Mouse (Mus musculus) urinary bladder, postnatal 10 days (tissue): ENCODE results near the gene Cyb5b.

Source experiments
- DNase-seq: peaks from one replicate; pipeline ENCODE4 v3.0.0; 2022; ENCODE audit warnings: low spot score

Cyb5b gene

DNA sequence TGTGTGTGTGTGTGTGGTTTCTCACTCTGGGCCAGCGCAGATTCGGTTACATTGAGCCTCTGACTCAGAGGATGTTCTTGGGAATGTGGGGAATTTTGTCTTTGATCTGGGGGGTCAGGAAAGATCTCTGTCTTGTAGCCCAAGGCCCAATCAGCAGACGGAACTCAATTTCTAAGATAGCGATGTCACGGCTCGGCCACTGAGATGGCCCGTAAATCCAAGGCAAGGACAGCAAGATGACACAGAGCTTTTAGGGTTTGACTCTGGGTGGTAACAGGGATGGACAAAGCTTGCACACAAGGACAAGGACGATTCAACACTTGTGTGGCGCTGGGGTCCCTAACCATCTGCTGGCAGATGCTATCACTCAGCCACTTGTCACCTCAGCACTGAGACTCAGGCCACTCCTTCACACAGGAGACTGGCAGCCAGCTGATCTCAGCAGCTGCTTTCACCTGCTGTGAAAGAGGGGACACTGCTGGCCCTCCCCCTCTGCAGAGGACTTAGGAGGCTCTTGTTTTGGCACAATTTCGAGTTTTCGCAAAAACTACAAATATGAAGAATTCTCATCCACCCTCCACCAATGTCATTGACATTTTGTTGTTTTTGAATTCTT, 76.7 kb downstream of the Cyb5b start:
- DNase-seq: no peak

DNA sequence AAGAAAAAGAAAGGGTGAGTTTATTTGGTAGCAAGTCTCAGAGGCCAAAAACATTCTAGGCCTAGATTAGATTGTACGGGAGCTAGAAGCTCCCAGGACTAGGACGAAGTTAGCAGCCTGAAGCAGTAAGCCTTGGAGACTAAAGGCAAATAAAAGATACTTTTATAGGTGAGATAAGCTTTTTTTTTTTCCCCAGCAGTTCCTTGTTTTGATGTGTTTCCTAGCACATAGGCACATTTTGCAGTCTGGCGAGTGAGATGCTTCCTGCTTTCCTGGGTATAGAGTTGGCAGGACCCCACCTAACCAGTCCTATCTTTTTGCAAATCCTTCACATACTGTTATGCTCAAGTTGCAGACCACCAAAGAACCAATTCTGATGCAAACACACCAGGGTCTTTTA, 82.8 kb downstream of the Cyb5b start:
- DNase-seq: no peak

DNA sequence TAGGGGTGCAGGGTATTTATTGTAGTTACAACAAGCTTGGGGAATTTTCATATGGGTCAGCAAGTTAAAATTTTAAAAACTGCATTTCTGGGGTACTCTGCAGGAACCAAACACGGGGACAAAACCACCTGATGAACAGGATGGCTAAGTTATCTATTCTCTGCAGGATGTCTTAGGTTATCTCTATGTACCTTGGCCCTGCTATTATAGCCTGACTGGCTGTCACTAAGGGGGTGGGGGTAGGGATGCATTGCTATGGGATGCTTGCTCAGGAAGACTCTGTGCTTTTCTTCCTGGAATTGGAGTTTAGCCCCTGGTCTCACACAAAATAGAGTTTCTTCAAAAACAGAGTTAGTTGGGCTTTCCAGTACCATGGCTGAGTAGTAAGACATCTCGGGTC, 83.3 kb downstream of the Cyb5b start:
- DNase-seq: no peak
